Mouse (Mus musculus): Measurements from ENCODE around the gene Cds1.

DNA sequence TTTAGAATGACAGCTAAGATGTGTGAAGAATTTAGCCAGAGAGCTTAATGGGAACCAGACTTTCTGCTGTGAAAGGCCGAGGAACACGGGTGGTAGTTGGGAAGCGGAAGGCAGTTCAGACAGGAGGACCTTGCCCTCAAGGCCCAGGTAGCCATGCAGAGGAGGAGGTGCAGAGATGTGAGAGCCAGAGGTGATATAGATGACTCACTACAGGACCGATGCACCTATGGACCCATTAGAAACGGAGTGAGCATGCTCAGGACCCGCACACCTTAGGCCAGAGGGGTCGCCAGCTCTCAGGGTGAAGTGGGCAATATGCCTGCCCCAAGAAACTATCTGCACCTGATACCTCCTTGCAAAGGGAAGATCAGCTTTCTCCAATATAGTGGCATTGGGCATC is 3.6 kb downstream of the Cds1 start:
- no peak for TF ChIP-seq POLR2A (IDR thresholded peaks at IDR 0.05; ENCODE audit: low read depth, low read length)
- no peak for TF ChIP-seq CTCF (conservative IDR thresholded peaks at IDR 0.05; ENCODE audit: insufficient read depth, insufficient read length, low read depth, low read length)
